Comparison of ENCODE assay signal across 9 mouse cellular contexts in genomic region chr7:141611711-141612370, GRCm38 (mm10). TPM values are rescaled to one million over a fixed set of nuclear protein-coding genes. Genes with fewer than 3 reads are reported as not detected.
A peak's percentile ranks its signal among the peaks of the same experiment; 100 is the strongest.
DNase-seq lines count a peak whose midpoint lies in the region; ATAC-seq and TF ChIP-seq lines count a peak whose summit lies in the region.
"Had no signal": no experiment of that assay in that cellular context is flagged by ENCODE, and none has a peak within 500 bp of the region (broad histone marks: within the 10 kb centered on the region; RNA-seq: fewer than 3 reads in every experiment).

No protein-coding gene starts in this region.

- H3K9me3 ChIP-seq in hindbrain, embryonic 13.5 days, result no peaks in the 10 kb centered on the region
- H3K9me3 ChIP-seq in hindbrain, embryonic 12.5 days (replicated peaks), result no peaks in the 10 kb centered on the region
- H3K9me3 ChIP-seq in heart, embryonic 16.5 days (replicated peaks; ENCODE audit: control insufficient read depth, low read length), result no peaks in the 10 kb centered on the region
- H3K9me3 ChIP-seq in lung, embryonic 14.5 days (ENCODE audit: low read depth, low read length), result no peaks in the 10 kb centered on the region
- H3K9me3 ChIP-seq: neural tube, embryonic 12.5 days had no signal

- DNase-seq in adrenal gland, postnatal 10 days, result peak; percentile 49
- peak; percentile 82 for DNase-seq in lung, embryonic 14.5 days
- no peak for DNase-seq in layer of hippocampus, adult 9-10 months (ENCODE audit: low spot score)
- DNase-seq in urinary bladder, postnatal 4 days (ENCODE audit: low spot score in 2 of 2), result no peak
- DNase-seq in left cerebral cortex, postnatal 36 days (ENCODE audit: low spot score in 2 of 2), result no peak

- no peak overlapping the region for H3K4me3 ChIP-seq in hindbrain, embryonic 13.5 days
- H3K4me3 ChIP-seq in hindbrain, embryonic 12.5 days, result no peak overlapping the region
- no peak overlapping the region for H3K4me3 ChIP-seq in heart, embryonic 16.5 days (ENCODE audit: low read length)
- H3K4me3 ChIP-seq in lung, embryonic 14.5 days (ENCODE audit: low read depth, low read length), result no peak overlapping the region
- H3K4me3 ChIP-seq: neural tube, embryonic 12.5 days had no signal

- ATAC-seq in hindbrain, embryonic 13.5 days (ENCODE audit: low FRiP score), result no peak
- ATAC-seq in hindbrain, embryonic 12.5 days (ENCODE audit: low FRiP score), result no peak
- ATAC-seq in heart, embryonic 16.5 days (replicated peaks; ENCODE audit: extremely low read depth, insufficient read depth, low FRiP score), result 0 out of 2 replicates have a peak, but pooled peaks have one; percentile 29
- ATAC-seq in lung, embryonic 14.5 days (ENCODE audit: insufficient read depth), result peak; percentile 62

- H3K27ac ChIP-seq in hindbrain, embryonic 13.5 days, result peak overlapping the region; percentile 35; the same call in 1 of the 2 replicates
- H3K27ac ChIP-seq in hindbrain, embryonic 12.5 days, result no peak overlapping the region
- H3K27ac ChIP-seq in heart, embryonic 16.5 days (ENCODE audit: low read length), result peak overlapping the region; percentile 73
- peak overlapping the region; percentile 55; the same call in 1 of the 2 replicates for H3K27ac ChIP-seq in lung, embryonic 14.5 days (ENCODE audit: low read depth)
- H3K27ac ChIP-seq: neural tube, embryonic 12.5 days had no signal

- WGBS in hindbrain, embryonic 13.5 days, result 78% methylated on average over 8 of the region's 8 CpGs
- WGBS in hindbrain, embryonic 12.5 days, result 90% methylated on average over 8 of the region's 8 CpGs
- WGBS in heart, embryonic 16.5 days, result 49% methylated on average over 8 of the region's 8 CpGs
- 42% methylated on average over 8 of the region's 8 CpGs for WGBS in lung, embryonic 14.5 days

- no peaks in the 10 kb centered on the region for H3K27me3 ChIP-seq in hindbrain, embryonic 13.5 days
- no peaks in the 10 kb centered on the region for H3K27me3 ChIP-seq in hindbrain, embryonic 12.5 days
- no peaks in the 10 kb centered on the region for H3K27me3 ChIP-seq in heart, embryonic 16.5 days (ENCODE audit: control insufficient read depth, insufficient read depth, low read length)
- H3K27me3 ChIP-seq in lung, embryonic 14.5 days (ENCODE audit: insufficient read depth, low read length), result no peaks in the 10 kb centered on the region
- H3K27me3 ChIP-seq: neural tube, embryonic 12.5 days had no signal

- peaks cover 82% of the 10 kb centered on the region for H3K36me3 ChIP-seq in hindbrain, embryonic 13.5 days
- H3K36me3 ChIP-seq in hindbrain, embryonic 12.5 days, result peaks cover 77% of the 10 kb centered on the region
- H3K36me3 ChIP-seq in heart, embryonic 16.5 days (ENCODE audit: control insufficient read depth, insufficient read depth), result peaks cover 16% of the 10 kb centered on the region; the same call in 1 of the 2 replicates
- peaks cover 64% of the 10 kb centered on the region for H3K36me3 ChIP-seq in lung, embryonic 14.5 days (ENCODE audit: insufficient read depth)

- no peak overlapping the region for H3K9ac ChIP-seq in hindbrain, embryonic 13.5 days
- no peak overlapping the region for H3K9ac ChIP-seq in hindbrain, embryonic 12.5 days
- peak overlapping the region; percentile 18; the same call in 1 of the 2 replicates for H3K9ac ChIP-seq in heart, embryonic 16.5 days (ENCODE audit: low read length)
- H3K9ac ChIP-seq in lung, embryonic 14.5 days, result no peak overlapping the region
- H3K9ac ChIP-seq: neural tube, embryonic 12.5 days had no signal

- H3K4me1 ChIP-seq in hindbrain, embryonic 13.5 days (replicated peaks), result peaks cover 7% of the 10 kb centered on the region
- H3K4me1 ChIP-seq in hindbrain, embryonic 12.5 days, result no peaks in the 10 kb centered on the region
- H3K4me1 ChIP-seq in heart, embryonic 16.5 days (ENCODE audit: control insufficient read depth, insufficient read depth, low read length), result peaks cover 24% of the 10 kb centered on the region
- no peaks in the 10 kb centered on the region for H3K4me1 ChIP-seq in lung, embryonic 14.5 days (ENCODE audit: insufficient read depth)
- H3K4me1 ChIP-seq: neural tube, embryonic 12.5 days had no signal

- intact Hi-C loops in left cerebral cortex, postnatal 36 days (cut with DNase I), result no loop called here

- H3K4me2 ChIP-seq in hindbrain, embryonic 13.5 days, result no peak overlapping the region
- no peak overlapping the region for H3K4me2 ChIP-seq in hindbrain, embryonic 12.5 days (replicated peaks)
- H3K4me2 ChIP-seq in heart, embryonic 16.5 days (ENCODE audit: low read depth, low read length), result no peak overlapping the region
- H3K4me2 ChIP-seq in lung, embryonic 14.5 days, result no peak overlapping the region
- H3K4me2 ChIP-seq: neural tube, embryonic 12.5 days had no signal

- TF ChIP-seq CTCF in lung, embryonic 14.5 days (IDR thresholded peaks at IDR 0.05; ENCODE audit: low read depth), result no peak

RNA-seq across cellular contexts. Expression of gene Muc6, which starts 43.3 kb away (rescaled TPM):
- polyA plus RNA-seq in hindbrain, embryonic 13.5 days (2015; fragmentation: Nextera tagmentation; extraction: Ambion mirVana), result 0.21 and 0.23 TPM in 2 replicates
- polyA plus RNA-seq in hindbrain, embryonic 12.5 days (2016; fragmentation: Nextera tagmentation; extraction: Ambion mirVana), result 0.17 and 0.30 TPM in 2 replicates
- under 1 TPM in 1 of 2 experiments, not detected in 1; 0.06 TPM for total RNA-seq in adrenal gland, postnatal 10 days (2021)
- 0.14 and 0.18 TPM in 2 replicates for polyA plus RNA-seq in heart, embryonic 16.5 days (2015; fragmentation: Nextera tagmentation; extraction: Ambion mirVana)
- 0.18 and 0.32 TPM in 2 replicates for polyA plus RNA-seq in lung, embryonic 14.5 days (2014; fragmentation: Nextera tagmentation; extraction: Ambion mirVana)
- not detected for total RNA-seq in left cerebral cortex, postnatal 36 days (2021)

RNA-seq across cellular contexts. Expression of gene Ap2a2, which starts 49.9 kb away (rescaled TPM):
- polyA plus RNA-seq in hindbrain, embryonic 13.5 days (2015; fragmentation: Nextera tagmentation; extraction: Ambion mirVana), result 105 and 111 TPM in 2 replicates
- polyA plus RNA-seq in hindbrain, embryonic 12.5 days (2016; fragmentation: Nextera tagmentation; extraction: Ambion mirVana), result 114 and 117 TPM in 2 replicates
- total RNA-seq in adrenal gland, postnatal 10 days (2021), result 10 to 100 TPM; 68.5 to 70.2 TPM
- 54.1 and 54.9 TPM in 2 replicates for polyA plus RNA-seq in heart, embryonic 16.5 days (2015; fragmentation: Nextera tagmentation; extraction: Ambion mirVana)
- polyA plus RNA-seq in lung, embryonic 14.5 days (2014; fragmentation: Nextera tagmentation; extraction: Ambion mirVana), result 63.1 and 67.6 TPM in 2 replicates
- 100 to 1,000 TPM; 199 to 214 TPM for total RNA-seq in left cerebral cortex, postnatal 36 days (2021)

Comparison
In these comparisons a context has a peak if more than half of its experiments do, and no peak if none do; other contexts are left out.
1. ATAC-seq: peak in heart, embryonic 16.5 days (single experiment) and lung, embryonic 14.5 days (single experiment); none in hindbrain, embryonic 13.5 days (single experiment) and hindbrain, embryonic 12.5 days (single experiment).
2. DNase-seq: peak in adrenal gland, postnatal 10 days (single experiment) and lung, embryonic 14.5 days (single experiment); none in layer of hippocampus, adult 9-10 months (single experiment), urinary bladder, postnatal 4 days (0 of 2) and left cerebral cortex, postnatal 36 days (0 of 2).